Mouse (Mus musculus) bone marrow macrophage, adult 2 months (primary cell): ENCODE results near the gene Slc39a1.

Source experiments
- CTCF ChIP-seq: IDR thresholded peaks from 2 replicates; pipeline ENCODE4 v1.5.1; 2012; ENCODE audit warnings: low read depth, mild to moderate bottlenecking, low read length, moderate library complexity
- POLR2A ChIP-seq: IDR thresholded peaks from 2 replicates; pipeline ENCODE4 v1.6.1; 2012; ENCODE audit warnings: mild to moderate bottlenecking, low read depth, low read length, borderline replicate concordance

DNA sequence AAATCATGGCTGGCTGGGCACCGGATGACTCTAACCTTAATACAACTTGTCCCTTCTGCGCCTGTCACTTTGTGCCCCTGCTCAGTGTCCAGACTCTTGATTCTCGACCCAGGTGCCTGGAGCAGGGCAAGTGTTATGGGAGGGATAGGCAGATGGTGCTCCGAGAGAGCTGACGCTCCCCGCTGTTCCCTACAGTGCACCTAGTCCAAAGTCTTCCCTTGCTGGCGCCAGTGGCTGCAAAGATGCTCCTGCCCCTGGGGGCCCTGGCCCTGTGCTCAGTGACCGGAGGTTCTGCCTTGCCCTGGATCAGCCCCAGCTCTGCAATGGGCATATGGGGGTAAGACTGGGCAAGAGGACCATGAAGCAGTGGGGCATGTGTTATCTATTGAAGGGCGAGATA lies 29.8 kb downstream of the Slc39a1 start:
- TF ChIP-seq CTCF (no peak), POLR2A (no peak)
